Mouse (Mus musculus): ENCODE measurements around the gene Tshz2.

DNA sequence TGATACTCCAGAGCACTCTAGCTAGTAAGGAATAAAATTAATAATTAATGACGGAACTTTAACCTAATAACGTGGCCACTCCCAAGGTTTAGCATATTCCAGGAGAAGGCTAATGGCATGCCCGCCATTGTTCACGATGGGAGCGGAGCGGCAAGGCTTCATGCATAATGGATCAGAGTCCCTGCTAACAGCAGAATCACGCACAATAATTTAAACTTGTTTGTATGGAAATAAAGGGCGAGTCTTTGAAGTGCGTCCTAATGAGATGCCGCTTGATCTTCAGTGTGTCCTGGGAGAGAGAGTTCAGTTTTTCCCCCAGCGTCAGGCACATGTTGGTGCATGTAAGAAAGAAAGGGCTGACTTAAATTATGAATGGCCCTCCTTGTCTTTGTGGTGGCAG is 376.9 kb downstream of the Tshz2 start:
- no peak for TF ChIP-seq POLR2A (IDR thresholded peaks at IDR 0.05; ENCODE audit: borderline replicate concordance, extremely low read depth, low read depth, low read length)
- TF ChIP-seq CTCF (IDR thresholded peaks at IDR 0.05; ENCODE audit: insufficient read depth, low read length): no peak

All from lung, adult 2 months (tissue).